Mouse (Mus musculus): ENCODE results near the gene Gm21887. TPM values are rescaled to one million over a fixed set of nuclear protein-coding genes. Genes with fewer than 3 reads are reported as not detected.
"Not testable (repeated sequence)": the region's sequence is repeated elsewhere in the genome, so short reads cannot be mapped to it uniquely, and the experiment has no call there.

Gene Gm21887
- polyA plus RNA-seq, 1 experiment from 2014 or later: 130 TPM

DNA sequence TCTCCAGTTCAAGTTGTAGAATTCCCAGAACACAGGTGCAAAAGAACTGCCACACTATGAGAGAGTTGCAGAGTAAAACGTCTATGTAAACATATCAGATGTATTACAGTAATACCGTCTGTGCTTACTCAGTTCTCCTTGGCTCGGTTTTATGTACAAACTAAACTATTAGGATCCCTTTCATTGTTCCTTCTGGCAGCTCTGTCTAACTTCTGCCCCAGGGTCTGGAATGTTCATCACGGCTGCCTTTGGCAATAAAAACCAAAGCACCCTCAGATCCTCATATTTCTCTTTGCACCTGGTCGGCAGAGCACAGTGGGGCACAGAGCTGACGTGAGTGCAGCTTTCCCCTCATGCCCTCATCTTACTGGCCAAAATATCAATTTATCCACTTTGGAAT is 34.5 kb upstream of the Gm21887 start:
- ATAC-seq (ENCODE audit: low FRiP score); H3K4me3 ChIP-seq (replicated peaks; ENCODE audit: low read length); H3K36me3 ChIP-seq (replicated peaks; ENCODE audit: control insufficient read depth, insufficient read depth); H3K27ac ChIP-seq; H3K9ac ChIP-seq; H3K4me2 ChIP-seq (replicated peaks); H3K4me1 ChIP-seq (replicated peaks; ENCODE audit: control insufficient read depth, insufficient read depth, low read length); DNase-seq (ENCODE audit: low spot score); H3K9me3 ChIP-seq (ENCODE audit: control insufficient read depth, low read length); H3K27me3 ChIP-seq (ENCODE audit: control insufficient read depth, insufficient read depth, low read length): not testable (repeated sequence)
- WGBS: 77% methylated on average over 6 of the region's 6 CpGs

- H3K27ac ChIP-seq; H3K9ac ChIP-seq; H3K9me3 ChIP-seq (ENCODE audit: control insufficient read depth, low read length); ATAC-seq (ENCODE audit: low FRiP score); H3K4me3 ChIP-seq (replicated peaks; ENCODE audit: low read length); H3K27me3 ChIP-seq (ENCODE audit: control insufficient read depth, insufficient read depth, low read length); DNase-seq (ENCODE audit: low spot score); H3K4me2 ChIP-seq (replicated peaks); H3K4me1 ChIP-seq (replicated peaks; ENCODE audit: control insufficient read depth, insufficient read depth, low read length): not testable (repeated sequence)
- 86% methylated on average over 3 of the region's 3 CpGs for WGBS
- H3K36me3 ChIP-seq (replicated peaks; ENCODE audit: control insufficient read depth, insufficient read depth): peaks cover 15% of the 10 kb centered on the region
Measured at GRCm38 (mm10) chrX:169975681-169976131, 33.8 kb upstream of the Gm21887 start.

- H3K36me3 ChIP-seq (replicated peaks; ENCODE audit: control insufficient read depth, insufficient read depth): peaks cover 17% of the 10 kb centered on the region
- not testable (repeated sequence) for H3K27ac ChIP-seq; ATAC-seq (ENCODE audit: low FRiP score); DNase-seq (ENCODE audit: low spot score); H3K27me3 ChIP-seq (ENCODE audit: control insufficient read depth, insufficient read depth, low read length); H3K4me3 ChIP-seq (replicated peaks; ENCODE audit: low read length); H3K9ac ChIP-seq; H3K4me1 ChIP-seq (replicated peaks; ENCODE audit: control insufficient read depth, insufficient read depth, low read length); H3K4me2 ChIP-seq (replicated peaks)
- H3K9me3 ChIP-seq (ENCODE audit: control insufficient read depth, low read length): peaks cover 11% of the 10 kb centered on the region
- 80% methylated on average over 5 of the region's 5 CpGs for WGBS
Measured at GRCm38 (mm10) chrX:169976340-169976739, 33.1 kb upstream of the Gm21887 start.

DNA sequence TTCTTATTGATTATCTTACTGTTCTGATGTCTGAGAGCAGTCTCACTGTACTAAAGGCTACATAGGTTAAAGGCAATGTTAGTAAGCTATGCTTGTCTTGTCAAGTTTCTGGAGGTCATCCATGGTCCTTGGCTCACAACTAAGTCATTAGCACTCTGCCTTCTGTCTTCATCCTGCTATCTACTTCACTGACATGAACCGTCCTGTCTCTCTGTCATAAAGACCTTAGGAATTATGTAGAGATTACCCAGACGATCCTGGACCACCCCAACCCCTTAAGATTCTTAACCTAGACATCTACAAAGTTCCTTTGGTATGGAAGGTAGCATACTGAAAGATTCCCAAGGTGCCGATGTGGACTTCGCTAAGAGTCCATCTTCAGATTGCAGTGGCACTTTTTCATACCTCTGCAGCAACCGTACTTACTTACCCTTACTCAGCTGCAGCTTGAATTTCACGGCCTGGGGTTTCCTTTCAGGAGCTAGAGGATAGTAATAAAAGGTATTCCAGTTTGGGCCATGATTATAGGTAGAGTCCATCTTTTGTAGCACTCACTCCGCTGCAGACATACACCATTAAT is 31.5 kb upstream of the Gm21887 start:
- H3K27me3 ChIP-seq (ENCODE audit: control insufficient read depth, insufficient read depth, low read length); DNase-seq (ENCODE audit: low spot score); H3K4me2 ChIP-seq (replicated peaks); H3K4me1 ChIP-seq (replicated peaks; ENCODE audit: control insufficient read depth, insufficient read depth, low read length); H3K9ac ChIP-seq; ATAC-seq (ENCODE audit: low FRiP score); H3K27ac ChIP-seq; H3K4me3 ChIP-seq (replicated peaks; ENCODE audit: low read length): not testable (repeated sequence)
- 92% methylated on average over 7 of the region's 7 CpGs for whole genome bisulfite sequencing
- Histone ChIP-seq H3K9me3 (ENCODE audit: control insufficient read depth, low read length) (peaks cover 25% of the 10 kb centered on the region), H3K36me3 (replicated peaks; ENCODE audit: control insufficient read depth, insufficient read depth) (peaks cover 32% of the 10 kb centered on the region)

GRCm38 (mm10) chrX:169978436-169979381 is 30.8 kb upstream of the Gm21887 start:
- Histone ChIP-seq H3K4me3 (replicated peaks; ENCODE audit: low read length) (peak overlapping the region; percentile 11), H3K9me3 (ENCODE audit: control insufficient read depth, low read length) (peaks cover 33% of the 10 kb centered on the region), H3K36me3 (replicated peaks; ENCODE audit: control insufficient read depth, insufficient read depth) (peaks cover 38% of the 10 kb centered on the region), H3K4me2 (replicated peaks) (peak overlapping the region; percentile 44)
- not testable (repeated sequence) for H3K27ac ChIP-seq; H3K9ac ChIP-seq; H3K27me3 ChIP-seq (ENCODE audit: control insufficient read depth, insufficient read depth, low read length); ATAC-seq (ENCODE audit: low FRiP score); H3K4me1 ChIP-seq (replicated peaks; ENCODE audit: control insufficient read depth, insufficient read depth, low read length)
- DNase-seq (ENCODE audit: low spot score): peak; percentile 92
- 69% methylated on average over 29 of the region's 29 CpGs for WGBS

- Histone ChIP-seq H3K9ac (peak overlapping the region; percentile 17), H3K4me3 (replicated peaks; ENCODE audit: low read length) (peak overlapping the region; percentile 11), H3K9me3 (ENCODE audit: control insufficient read depth, low read length) (peaks cover 41% of the 10 kb centered on the region), H3K4me2 (replicated peaks) (peak overlapping the region; percentile 44), H3K36me3 (replicated peaks; ENCODE audit: control insufficient read depth, insufficient read depth) (peaks cover 47% of the 10 kb centered on the region)
- H3K27ac ChIP-seq; H3K27me3 ChIP-seq (ENCODE audit: control insufficient read depth, insufficient read depth, low read length); H3K4me1 ChIP-seq (replicated peaks; ENCODE audit: control insufficient read depth, insufficient read depth, low read length): not testable (repeated sequence)
- DNase-seq (ENCODE audit: low spot score) (peak; percentile 58), ATAC-seq (ENCODE audit: low FRiP score) (peak; percentile 29)
- 70% methylated on average over 20 of the region's 20 CpGs for WGBS
Measured at GRCm38 (mm10) chrX:169979461-169980202, 29.8 kb upstream of the Gm21887 start.

- ATAC-seq (ENCODE audit: low FRiP score); H3K27ac ChIP-seq; H3K9ac ChIP-seq; H3K4me1 ChIP-seq (replicated peaks; ENCODE audit: control insufficient read depth, insufficient read depth, low read length); H3K4me2 ChIP-seq (replicated peaks); H3K27me3 ChIP-seq (ENCODE audit: control insufficient read depth, insufficient read depth, low read length); H3K4me3 ChIP-seq (replicated peaks; ENCODE audit: low read length): not testable (repeated sequence)
- DNase-seq (ENCODE audit: low spot score): peak; percentile 34
- WGBS: 83% methylated on average over 6 of the region's 6 CpGs
- Histone ChIP-seq H3K9me3 (ENCODE audit: control insufficient read depth, low read length) (peaks cover 46% of the 10 kb centered on the region), H3K36me3 (replicated peaks; ENCODE audit: control insufficient read depth, insufficient read depth) (peaks cover 52% of the 10 kb centered on the region)
Measured at GRCm38 (mm10) chrX:169980203-169980556, 29.3 kb upstream of the Gm21887 start.

DNA sequence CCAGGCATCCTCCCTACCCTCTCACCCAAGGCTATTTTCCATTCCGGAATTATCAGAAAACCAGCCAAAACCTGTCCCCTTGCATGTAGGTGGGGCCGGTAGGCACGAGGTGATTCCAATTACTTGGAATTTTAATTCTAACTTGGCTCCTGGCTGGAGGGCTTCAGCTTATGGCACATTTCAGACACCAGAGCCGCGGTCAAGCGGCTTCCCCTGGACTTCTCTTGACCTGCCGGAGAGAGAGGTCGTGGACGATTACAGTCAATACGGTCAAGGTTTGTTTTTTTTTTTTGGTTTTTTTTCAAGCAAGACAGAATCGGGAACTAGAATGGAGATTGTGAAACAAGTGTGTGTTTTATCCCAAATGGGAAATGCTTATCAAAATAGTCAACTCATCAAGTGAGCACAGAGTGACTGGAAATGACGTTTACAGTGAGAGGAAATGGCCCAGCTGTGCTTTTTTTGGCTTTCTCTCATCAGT is 28.6 kb upstream of the Gm21887 start:
- 88% methylated on average over 12 of the region's 12 CpGs for WGBS
- H3K4me3 ChIP-seq (replicated peaks; ENCODE audit: low read length): no peak overlapping the region
- no peak overlapping the region for H3K27ac ChIP-seq
- DNase-seq (ENCODE audit: low spot score): peak; percentile 34
- ATAC-seq (ENCODE audit: low FRiP score): no peak
- H3K4me2 ChIP-seq (replicated peaks): no peak overlapping the region
- H3K9ac ChIP-seq: no peak overlapping the region
- H3K27me3 ChIP-seq (ENCODE audit: control insufficient read depth, insufficient read depth, low read length): no peaks in the 10 kb centered on the region
- peaks cover 51% of the 10 kb centered on the region for H3K9me3 ChIP-seq (ENCODE audit: control insufficient read depth, low read length)
- peaks cover 59% of the 10 kb centered on the region for H3K36me3 ChIP-seq (replicated peaks; ENCODE audit: control insufficient read depth, insufficient read depth)
- H3K4me1 ChIP-seq (replicated peaks; ENCODE audit: control insufficient read depth, insufficient read depth, low read length): no peaks in the 10 kb centered on the region; the same call in 1 of the 2 replicates

- H3K4me1 ChIP-seq (replicated peaks; ENCODE audit: control insufficient read depth, insufficient read depth, low read length); H3K27me3 ChIP-seq (ENCODE audit: control insufficient read depth, insufficient read depth, low read length); H3K9ac ChIP-seq; H3K4me3 ChIP-seq (replicated peaks; ENCODE audit: low read length); ATAC-seq (ENCODE audit: low FRiP score); H3K4me2 ChIP-seq (replicated peaks); H3K27ac ChIP-seq: not testable (repeated sequence)
- Histone ChIP-seq H3K9me3 (ENCODE audit: control insufficient read depth, low read length) (peaks cover 56% of the 10 kb centered on the region), H3K36me3 (replicated peaks; ENCODE audit: control insufficient read depth, insufficient read depth) (peaks cover 67% of the 10 kb centered on the region)
- WGBS: 92% methylated on average over 19 of the region's 19 CpGs
- peak; percentile 24 for DNase-seq (ENCODE audit: low spot score)
Measured at GRCm38 (mm10) chrX:169981761-169982181, 27.7 kb upstream of the Gm21887 start.

All from hindbrain, embryonic 14.5 days (tissue).